Mouse (Mus musculus): ENCODE results near the gene Gm49342.

- no peak for TF ChIP-seq CTCF (IDR thresholded peaks at IDR 0.05; ENCODE audit: low read depth)
- TF ChIP-seq EP300 (IDR thresholded peaks at IDR 0.05; ENCODE audit: low read depth) = no peak
Measured at GRCm38 (mm10) chr14:50936649-50937048, 7.7 kb upstream of the Gm49342 start.

Data from heart, postnatal 0 days (tissue).